17 mouse cellular contexts compared by ENCODE assay signal in the genomic region with DNA sequence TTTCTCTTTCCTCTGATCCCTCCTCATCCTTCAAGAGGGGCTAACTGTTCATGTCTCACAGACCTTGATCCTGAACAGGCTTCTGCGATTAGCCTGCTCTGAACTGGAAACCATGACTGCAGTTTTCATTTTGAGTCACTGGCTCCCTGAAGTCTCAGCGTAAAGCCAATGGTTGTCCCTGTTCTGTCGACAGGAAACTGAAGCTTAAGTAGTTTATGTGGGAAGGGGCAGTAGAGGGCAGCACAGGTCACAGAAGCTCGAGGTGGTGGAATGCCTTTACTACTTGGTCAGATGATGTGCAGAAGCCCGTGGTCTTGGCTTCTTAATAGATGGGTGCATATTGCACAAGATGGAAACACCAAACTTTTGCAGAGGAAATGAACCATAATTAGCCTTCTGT. TPM values are rescaled to one million over a fixed set of nuclear protein-coding genes. Genes with fewer than 3 reads are reported as not detected.
A peak's percentile ranks its signal among the peaks of the same experiment; 100 is the strongest.
DNase-seq lines count a peak whose midpoint lies in the region; ATAC-seq and TF ChIP-seq lines count a peak whose summit lies in the region.
"Had no signal": no experiment of that assay in that cellular context is flagged by ENCODE, and none has a peak within 500 bp of the region (broad histone marks: within the 10 kb centered on the region; RNA-seq: fewer than 3 reads in every experiment).

No protein-coding gene starts in this region.

- 0 out of 2 replicates have a peak, but pooled peaks have one; percentile 28 for TF ChIP-seq CTCF in hindbrain, postnatal 0 days (IDR thresholded peaks at IDR 0.05; ENCODE audit: low read depth)
- peak; percentile 47 for TF ChIP-seq CTCF in liver, postnatal 0 days (IDR thresholded peaks at IDR 0.05; ENCODE audit: low read depth)
- no peak for TF ChIP-seq CTCF in lung, postnatal 0 days (IDR thresholded peaks at IDR 0.05)

- no peaks in the 10 kb centered on the region for H3K36me3 ChIP-seq in hindbrain, postnatal 0 days (ENCODE audit: insufficient read depth, low read length)
- no peaks in the 10 kb centered on the region for H3K36me3 ChIP-seq in hindbrain, embryonic 14.5 days (replicated peaks; ENCODE audit: control insufficient read depth, insufficient read depth)
- H3K36me3 ChIP-seq in liver, postnatal 0 days (replicated peaks; ENCODE audit: insufficient read depth, low read length), result no peaks in the 10 kb centered on the region
- H3K36me3 ChIP-seq in embryonic facial prominence, embryonic 10.5 days (replicated peaks), result no peaks in the 10 kb centered on the region
- no peaks in the 10 kb centered on the region for H3K36me3 ChIP-seq in lung, postnatal 0 days (ENCODE audit: insufficient read depth, low read length)
- H3K36me3 ChIP-seq: stomach, embryonic 15.5 days had no signal

- H3K4me1 ChIP-seq in hindbrain, postnatal 0 days (ENCODE audit: insufficient read depth, low read length), result no peaks in the 10 kb centered on the region
- no peaks in the 10 kb centered on the region for H3K4me1 ChIP-seq in hindbrain, embryonic 14.5 days (replicated peaks; ENCODE audit: control insufficient read depth, insufficient read depth, low read length)
- no peaks in the 10 kb centered on the region for H3K4me1 ChIP-seq in liver, postnatal 0 days (ENCODE audit: insufficient read depth)
- H3K4me1 ChIP-seq in embryonic facial prominence, embryonic 10.5 days, result peaks cover 16% of the 10 kb centered on the region
- H3K4me1 ChIP-seq in lung, postnatal 0 days (ENCODE audit: insufficient read depth, low read depth, low read length), result no peaks in the 10 kb centered on the region

- H3K4me2 ChIP-seq in hindbrain, postnatal 0 days (ENCODE audit: low read depth, low read length), result no peak overlapping the region
- no peak overlapping the region for H3K4me2 ChIP-seq in hindbrain, embryonic 14.5 days (replicated peaks)
- H3K4me2 ChIP-seq in liver, postnatal 0 days (ENCODE audit: low read depth, low read length), result no peak overlapping the region
- H3K4me2 ChIP-seq in lung, postnatal 0 days (replicated peaks; ENCODE audit: low read depth, low read length), result no peak overlapping the region
- H3K4me2 ChIP-seq: stomach, embryonic 15.5 days had no signal

- H3K4me3 ChIP-seq in hindbrain, postnatal 0 days (ENCODE audit: low read length), result no peak overlapping the region
- H3K4me3 ChIP-seq in hindbrain, embryonic 14.5 days (replicated peaks; ENCODE audit: low read length), result no peak overlapping the region
- no peak overlapping the region for H3K4me3 ChIP-seq in liver, postnatal 0 days (ENCODE audit: low read depth, low read length)
- H3K4me3 ChIP-seq in embryonic facial prominence, embryonic 10.5 days, result no peak overlapping the region
- H3K4me3 ChIP-seq in lung, postnatal 0 days (ENCODE audit: low read depth, low read length), result no peak overlapping the region
- H3K4me3 ChIP-seq: erythroblast, embryonic 14.5 days; stomach, embryonic 15.5 days had no signal

- H3K27ac ChIP-seq in hindbrain, postnatal 0 days, result no peak overlapping the region
- no peak overlapping the region for H3K27ac ChIP-seq in hindbrain, embryonic 14.5 days
- H3K27ac ChIP-seq in liver, postnatal 0 days (ENCODE audit: low read depth), result no peak overlapping the region
- H3K27ac ChIP-seq in embryonic facial prominence, embryonic 10.5 days (replicated peaks), result no peak overlapping the region
- H3K27ac ChIP-seq in lung, postnatal 0 days (ENCODE audit: low read length), result no peak overlapping the region
- H3K27ac ChIP-seq: macrophage; stomach, embryonic 15.5 days had no signal

- H3K27me3 ChIP-seq in hindbrain, postnatal 0 days (ENCODE audit: insufficient read depth, low read length), result no peaks in the 10 kb centered on the region
- H3K27me3 ChIP-seq in hindbrain, embryonic 14.5 days (ENCODE audit: control insufficient read depth, insufficient read depth, low read length), result no peaks in the 10 kb centered on the region
- no peaks in the 10 kb centered on the region for H3K27me3 ChIP-seq in liver, postnatal 0 days (ENCODE audit: insufficient read depth, low read length)
- no peaks in the 10 kb centered on the region for H3K27me3 ChIP-seq in embryonic facial prominence, embryonic 10.5 days (replicated peaks; ENCODE audit: low read depth, poor library complexity, severe bottlenecking)
- no peaks in the 10 kb centered on the region for H3K27me3 ChIP-seq in lung, postnatal 0 days (replicated peaks; ENCODE audit: insufficient read depth, low read length)
- H3K27me3 ChIP-seq: stomach, embryonic 15.5 days had no signal

- H3K9me3 ChIP-seq in hindbrain, postnatal 0 days (ENCODE audit: low read length), result no peaks in the 10 kb centered on the region
- H3K9me3 ChIP-seq in hindbrain, embryonic 14.5 days (ENCODE audit: control insufficient read depth, low read length), result no peaks in the 10 kb centered on the region
- H3K9me3 ChIP-seq in liver, postnatal 0 days (ENCODE audit: low read length), result no peaks in the 10 kb centered on the region
- no peaks in the 10 kb centered on the region for H3K9me3 ChIP-seq in embryonic facial prominence, embryonic 10.5 days
- H3K9me3 ChIP-seq in lung, postnatal 0 days (ENCODE audit: low read length), result no peaks in the 10 kb centered on the region
- H3K9me3 ChIP-seq: stomach, embryonic 15.5 days had no signal

- no peak for TF ChIP-seq EP300 in liver, postnatal 0 days (IDR thresholded peaks at IDR 0.05; ENCODE audit: low read depth)
- no peak for TF ChIP-seq EP300 in lung, postnatal 0 days (IDR thresholded peaks at IDR 0.05)

- 46% methylated on average over 5 of the region's 5 CpGs for WGBS in hindbrain, postnatal 0 days
- WGBS in hindbrain, embryonic 14.5 days, result 40% methylated on average over 5 of the region's 5 CpGs
- 16% methylated on average over 5 of the region's 5 CpGs for WGBS in liver, postnatal 0 days (ENCODE audit: insufficient replicate concordance)
- 24% methylated on average over 5 of the region's 5 CpGs for WGBS in embryonic facial prominence, embryonic 10.5 days
- 16% methylated on average over 5 of the region's 5 CpGs for WGBS in lung, postnatal 0 days

- ATAC-seq in hindbrain, postnatal 0 days, result no peak
- no peak for ATAC-seq in hindbrain, embryonic 14.5 days (ENCODE audit: low FRiP score)
- ATAC-seq in liver, postnatal 0 days, result no peak
- no peak for ATAC-seq in CD4-positive, CD25-positive, alpha-beta regulatory T cell, adult 4 months
- no peak for ATAC-seq in lung, postnatal 0 days

- H3K9ac ChIP-seq in hindbrain, postnatal 0 days (replicated peaks; ENCODE audit: low read length), result no peak overlapping the region
- H3K9ac ChIP-seq in hindbrain, embryonic 14.5 days, result no peak overlapping the region
- no peak overlapping the region for H3K9ac ChIP-seq in liver, postnatal 0 days (replicated peaks)
- no peak overlapping the region for H3K9ac ChIP-seq in lung, postnatal 0 days (replicated peaks; ENCODE audit: low read depth)
- H3K9ac ChIP-seq: stomach, embryonic 15.5 days had no signal

- DNase-seq in hindbrain, postnatal 0 days (ENCODE audit: low spot score), result no peak
- DNase-seq in hindbrain, embryonic 14.5 days (ENCODE audit: low spot score), result no peak
- DNase-seq in liver, postnatal 0 days, result no peak
- DNase-seq in liver, result no peak
- DNase-seq in embryonic facial prominence, embryonic 10.5 days (ENCODE audit: low spot score), result peak; percentile 13
- DNase-seq in urinary bladder, adult 2 months (ENCODE audit: low spot score), result no peak
- DNase-seq in lung, postnatal 0 days (ENCODE audit: low spot score), result no peak
- DNase-seq: B cell, adult 2 months; cerebellum, adult 11 months; heart, postnatal 14 days; layer of hippocampus, adult 9-11 months; thymus, postnatal 14 days had no signal

RNA-seq across cellular contexts. Expression of a gene that starts 4.7 kb away (rescaled TPM):
- 2.0 and 2.6 TPM in 2 replicates for total RNA-seq in hindbrain, postnatal 0 days (2014; rRNA removed)
- 3.8 and 4.6 TPM in 2 replicates for polyA plus RNA-seq in hindbrain, postnatal 0 days (2015; fragmentation: Nextera tagmentation; extraction: Ambion mirVana)
- 1.5 and 3.1 TPM in 2 replicates for polyA plus RNA-seq in hindbrain, embryonic 14.5 days (2014; fragmentation: Nextera tagmentation; extraction: Ambion mirVana)
- polyA plus RNA-seq in liver, postnatal 0 days (2015; fragmentation: Nextera tagmentation; extraction: Ambion mirVana), result not detected in 2 replicates
- 0.04 and 0.06 TPM in 2 replicates for polyA plus RNA-seq in embryonic facial prominence, embryonic 10.5 days (2016; fragmentation: Nextera tagmentation; extraction: Ambion mirVana)
- polyA plus RNA-seq in CD4-positive, CD25-positive, alpha-beta regulatory T cell, adult 4 months (2017; shearing (Covaris generic)), result under 1 TPM; 0.04 to 0.05 TPM
- 0.01 and 0.03 TPM in 2 replicates for polyA plus RNA-seq in urinary bladder, adult 2 months (2012; rRNA removed)
- 0.01 and 0.02 TPM in 2 replicates for polyA plus RNA-seq in lung, postnatal 0 days (2015; fragmentation: Nextera tagmentation; extraction: Ambion mirVana)
- polyA plus RNA-seq: erythroblast, embryonic 14.5 days; small intestine, adult 2 months had no signal

RNA-seq across cellular contexts. Expression of a gene that starts 38.3 kb away (rescaled TPM):
- total RNA-seq in hindbrain, postnatal 0 days (2014; rRNA removed), result 18.2 and 37.1 TPM in 2 replicates
- polyA plus RNA-seq in hindbrain, postnatal 0 days (2015; fragmentation: Nextera tagmentation; extraction: Ambion mirVana), result 29.4 and 32.1 TPM in 2 replicates
- 30.3 and 33.1 TPM in 2 replicates for polyA plus RNA-seq in hindbrain, embryonic 14.5 days (2014; fragmentation: Nextera tagmentation; extraction: Ambion mirVana)
- 7.2 and 9.6 TPM in 2 replicates for polyA plus RNA-seq in liver, postnatal 0 days (2015; fragmentation: Nextera tagmentation; extraction: Ambion mirVana)
- 12.8 and 19.0 TPM in 2 replicates for polyA plus RNA-seq in embryonic facial prominence, embryonic 10.5 days (2016; fragmentation: Nextera tagmentation; extraction: Ambion mirVana)
- polyA plus RNA-seq in CD4-positive, CD25-positive, alpha-beta regulatory T cell, adult 4 months (2017; shearing (Covaris generic)), result 1 to 10 TPM; 3.2 to 5.1 TPM
- 9.0 and 11.9 TPM in 2 replicates for polyA plus RNA-seq in urinary bladder, adult 2 months (2012; rRNA removed)
- polyA plus RNA-seq in lung, postnatal 0 days (2015; fragmentation: Nextera tagmentation; extraction: Ambion mirVana), result 9.3 and 10.0 TPM in 2 replicates
